Mouse (Mus musculus) neural tube, embryonic 10.5 days (tissue): ENCODE data around the gene Myo1b.

ENCODE experiments used
- DNase-seq: peaks from one replicate; pipeline ENCODE4 v3.0.0-alpha.2; 2017; ENCODE audit warnings: low spot score; ENCODE audit errors: extremely low spot score

The Myo1b gene

GRCm38 (mm10) chr1:51734721-51735120, 181.2 kb downstream of the Myo1b start:
- DNase-seq, result no peak

- DNase-seq, result no peak
These were observed 186.5 kb downstream of the Myo1b start for GRCm38 (mm10) chr1:51729407-51729806.

- no peak for DNase-seq
These were observed 187.1 kb downstream of the Myo1b start for GRCm38 (mm10) chr1:51728816-51729215.

DNA sequence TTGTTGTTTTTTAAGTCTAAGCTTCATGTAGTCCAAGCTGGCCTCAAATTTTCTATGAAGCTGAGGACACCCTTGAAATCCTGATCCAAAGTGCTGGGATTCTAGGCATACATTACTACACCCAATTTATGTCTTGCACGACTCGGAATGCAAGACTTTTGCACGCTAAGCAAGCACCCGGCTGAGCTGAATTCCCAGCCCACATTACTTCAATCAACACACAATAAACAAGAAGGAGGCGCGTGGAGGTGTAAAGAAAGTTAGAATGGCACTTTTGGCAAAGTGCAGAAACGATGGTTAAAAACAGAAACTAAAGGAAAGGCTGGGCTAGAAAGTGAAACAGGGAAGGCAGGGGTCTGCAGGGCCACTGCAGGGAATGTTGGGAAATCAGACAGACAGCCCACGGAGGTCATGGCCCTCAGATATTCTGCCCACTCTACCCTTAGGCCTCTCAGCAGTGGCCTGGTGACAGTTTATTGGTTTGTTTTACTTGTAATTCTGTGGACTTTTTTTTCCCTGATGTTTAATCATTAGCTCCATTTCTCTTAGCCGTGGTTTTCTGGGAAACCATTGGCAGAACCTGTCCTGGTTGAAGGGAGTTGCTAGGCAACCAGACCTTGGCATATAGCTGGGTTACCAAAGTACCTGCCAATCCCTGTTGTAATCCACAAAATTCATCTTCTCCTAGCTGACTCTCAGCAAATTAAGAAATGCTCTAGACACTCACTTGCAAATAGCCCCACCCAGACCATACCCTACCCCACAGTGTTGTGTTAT, 195.8 kb downstream of the Myo1b start:
- DNase-seq, result no peak

DNA sequence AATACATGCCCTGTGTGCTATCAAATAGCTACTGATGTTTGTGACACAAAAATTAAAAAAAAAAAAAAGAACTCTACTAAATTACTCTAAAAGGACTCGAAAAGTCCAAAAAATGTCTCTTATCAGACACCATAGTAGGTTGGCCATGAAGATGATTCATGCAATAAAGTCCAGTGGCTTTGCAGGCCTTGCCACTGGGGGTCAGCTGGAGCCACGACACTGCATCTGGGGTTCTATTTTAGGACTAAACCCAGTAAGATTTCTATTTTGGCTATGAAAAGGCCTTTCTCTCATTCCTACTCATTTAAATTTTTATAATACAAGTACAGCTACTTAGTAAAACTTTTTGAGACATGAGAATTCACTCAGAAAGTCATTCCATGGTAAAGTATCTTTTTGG, 205.0 kb downstream of the Myo1b start:
- DNase-seq, result no peak

DNA sequence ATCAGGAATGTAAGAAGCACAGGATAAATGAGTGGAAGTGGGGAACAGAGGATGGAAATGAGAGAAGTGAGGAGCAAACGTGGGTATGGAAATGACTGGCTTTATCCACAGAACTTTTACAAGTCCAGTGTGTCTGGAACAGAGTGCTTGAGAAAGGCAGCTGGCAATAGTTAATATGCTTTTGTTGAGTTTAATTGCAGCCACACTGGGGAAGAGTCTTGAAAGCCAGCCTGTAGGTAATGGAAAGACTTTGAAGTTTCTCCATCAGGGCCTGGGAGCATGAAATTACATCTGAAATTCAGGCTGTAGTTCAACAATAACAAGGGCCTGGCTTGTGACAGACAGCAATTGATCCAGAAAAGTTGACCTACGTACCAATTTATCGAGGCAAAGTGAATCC, 209.8 kb downstream of the Myo1b start:
- DNase-seq, result no peak

- no peak for DNase-seq
These were observed 211.3 kb downstream of the Myo1b start for GRCm38 (mm10) chr1:51704610-51705009.
